Mouse (Mus musculus) C2C12 (cell line): ENCODE results near the gene Atm. TPM values are rescaled to one million over a fixed set of nuclear protein-coding genes. Genes with fewer than 3 reads are reported as not detected.

Experiments used
- H3K27me3 ChIP-seq: one replicate; pipeline ENCODE4 v1.6.1; 2011; ENCODE audit not compliant: control insufficient read depth, insufficient read depth, insufficient read length
- H3K36me3 ChIP-seq: one replicate; pipeline ENCODE4 v1.6.1; 2011; ENCODE audit not compliant: control insufficient read depth, insufficient read depth
- H3K4me3 ChIP-seq: one replicate; pipeline ENCODE4 v1.5.1; 2011; ENCODE audit warnings: mild to moderate bottlenecking, control low read depth; ENCODE audit not compliant: poor library complexity, insufficient read depth, severe bottlenecking
- H3K79me2 ChIP-seq: one replicate; pipeline ENCODE4 v1.6.1; 2011; ENCODE audit not compliant: control insufficient read depth, insufficient read depth
- H3K79me3 ChIP-seq: one replicate; pipeline ENCODE4 v1.6.1; 2011; ENCODE audit warnings: low read depth, control low read depth
- H3ac ChIP-seq: one replicate; pipeline ENCODE3; 2011; ENCODE audit warnings: low read depth; ENCODE audit not compliant: control insufficient read depth, insufficient read length
- CEBPB ChIP-seq: IDR thresholded peaks from one replicate; pipeline ENCODE4 v1.6.1; 2011; ENCODE audit warnings: low read depth, mild to moderate bottlenecking, control low read depth, moderate library complexity
- CTCF ChIP-seq: IDR thresholded peaks from one replicate; pipeline ENCODE4 v1.5.1; 2011; ENCODE audit not compliant: control insufficient read depth, insufficient read depth, insufficient read length
- FOSL1 ChIP-seq: IDR thresholded peaks from one replicate; pipeline ENCODE4 v1.8.0; 2011; ENCODE audit warnings: mild to moderate bottlenecking, low read length; ENCODE audit not compliant: poor library complexity, insufficient read depth, severe bottlenecking
- MAX ChIP-seq: IDR thresholded peaks from one replicate; pipeline ENCODE4 v1.6.1; 2011; ENCODE audit warnings: mild to moderate bottlenecking, control low read depth
- MYOD1 ChIP-seq: IDR thresholded peaks from one replicate; pipeline ENCODE4 v1.6.1; 2011; ENCODE audit warnings: low read depth; ENCODE audit not compliant: control insufficient read depth, insufficient read length
- MYOG ChIP-seq: IDR thresholded peaks from one replicate; pipeline ENCODE4 v1.6.1; 2011; ENCODE audit not compliant: control insufficient read depth, insufficient read length; ENCODE audit errors: extremely low read depth
- USF1 ChIP-seq: IDR thresholded peaks from one replicate; pipeline ENCODE4 v1.6.1; 2011; ENCODE audit warnings: low read depth, mild to moderate bottlenecking, control low read depth, moderate library complexity
- long read RNA-seq, 2 experiments: library from polyadenylated mRNA; unstranded; transcript quantifications; one replicate each; pipeline ENCODE4 v2.0.0; 2019 to 2020
- polyA plus RNA-seq: library from polyadenylated mRNA; unstranded; fragments of >200 nt; fragmentation: generic; extraction: Trizol; gene quantifications from one replicate; pipeline ENCODE4 v1.2.1, GENCODE M21; 2012; ENCODE audit warnings: missing spikeins

Gene Atm
- 3.3 TPM for polyA plus RNA-seq
- long read RNA-seq, experiment 1, partial matches to known transcripts: 0 of 4 reads
- long read RNA-seq, experiment 1, other reads (novel, unspliced or antisense): 2 of 4 reads
- long read RNA-seq, experiment 2, partial matches to known transcripts: 9 of 12 reads
- long read RNA-seq, experiment 2, other reads (novel, unspliced or antisense): 3 of 12 reads

GRCm38 (mm10) chr9:53536558-53537320 is at the start of gene Atm, which contains the start of gene Npat:
TSS of gene Atm (minus strand) at chr9:53536740.
TSS of gene Npat (plus strand) at chr9:53537047.
- H3K79me3 ChIP-seq: peaks cover 52% of the 10 kb centered on the region
- H3ac ChIP-seq: peak within 1 kb of the TSS; percentile 97
- peaks cover 71% of the 10 kb centered on the region for H3K79me2 ChIP-seq
- H3K27me3 ChIP-seq: no peaks in the 10 kb centered on the region
- H3K36me3 ChIP-seq: peaks cover 11% of the 10 kb centered on the region
- peak within 1 kb of the TSS; percentile 77 for H3K4me3 ChIP-seq
- peak; percentile 74 for TF ChIP-seq USF1
- peak; percentile 92 for TF ChIP-seq MAX
- no peak for TF ChIP-seq MYOG

DNA sequence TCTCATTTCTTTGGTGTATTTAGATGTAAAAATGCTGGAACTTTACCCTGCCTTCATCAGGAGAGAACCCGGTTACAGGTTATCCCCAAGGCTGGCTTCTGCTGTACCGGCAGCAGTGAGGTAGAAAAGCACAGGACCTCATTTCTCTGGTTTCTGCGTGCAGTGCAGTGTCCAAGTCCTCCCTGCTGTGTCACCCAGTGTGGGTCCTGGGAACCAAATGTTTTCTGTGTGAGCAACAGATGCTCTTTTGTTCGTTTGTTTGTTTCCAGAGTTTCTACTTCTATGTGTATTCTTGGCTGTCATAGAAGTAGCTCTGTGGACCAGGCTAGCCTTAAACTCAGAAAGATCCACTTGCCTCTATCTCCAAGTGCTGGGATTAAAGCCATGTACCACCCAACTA is 45.3 kb upstream of the Atm start:
- Histone ChIP-seq H3K79me2 (no peaks in the 10 kb centered on the region), H3K79me3 (no peaks in the 10 kb centered on the region), H3K27me3 (no peaks in the 10 kb centered on the region), H3K4me3 (no peak overlapping the region), H3K36me3 (peaks cover 58% of the 10 kb centered on the region), H3ac (no peak overlapping the region)
- TF ChIP-seq MYOG (no peak), USF1 (no peak), FOSL1 (no peak), CTCF (no peak), MYOD1 (no peak), CEBPB (no peak), MAX (no peak)

GRCm38 (mm10) chr9:53575721-53576120 is 39.2 kb upstream of the Atm start:
- TF ChIP-seq MAX (no peak), MYOG (no peak), CTCF (no peak), MYOD1 (no peak), FOSL1 (no peak), USF1 (no peak), CEBPB (no peak)
- Histone ChIP-seq H3K27me3 (no peaks in the 10 kb centered on the region), H3K79me3 (no peaks in the 10 kb centered on the region), H3K4me3 (no peak overlapping the region), H3K36me3 (peaks cover 45% of the 10 kb centered on the region), H3K79me2 (no peaks in the 10 kb centered on the region), H3ac (no peak overlapping the region)

- H3K79me2 ChIP-seq: no peaks in the 10 kb centered on the region
- no peaks in the 10 kb centered on the region for H3K27me3 ChIP-seq
- no peak for TF ChIP-seq CTCF
- TF ChIP-seq USF1: no peak
- no peak for TF ChIP-seq MAX
- TF ChIP-seq MYOG: no peak
- TF ChIP-seq MYOD1: no peak
- TF ChIP-seq CEBPB: no peak
- H3ac ChIP-seq: no peak overlapping the region
- no peaks in the 10 kb centered on the region for H3K79me3 ChIP-seq
- no peak overlapping the region for H3K4me3 ChIP-seq
- peaks cover 67% of the 10 kb centered on the region for H3K36me3 ChIP-seq
These were observed 36.2 kb upstream of the Atm start for GRCm38 (mm10) chr9:53572516-53573307.

DNA sequence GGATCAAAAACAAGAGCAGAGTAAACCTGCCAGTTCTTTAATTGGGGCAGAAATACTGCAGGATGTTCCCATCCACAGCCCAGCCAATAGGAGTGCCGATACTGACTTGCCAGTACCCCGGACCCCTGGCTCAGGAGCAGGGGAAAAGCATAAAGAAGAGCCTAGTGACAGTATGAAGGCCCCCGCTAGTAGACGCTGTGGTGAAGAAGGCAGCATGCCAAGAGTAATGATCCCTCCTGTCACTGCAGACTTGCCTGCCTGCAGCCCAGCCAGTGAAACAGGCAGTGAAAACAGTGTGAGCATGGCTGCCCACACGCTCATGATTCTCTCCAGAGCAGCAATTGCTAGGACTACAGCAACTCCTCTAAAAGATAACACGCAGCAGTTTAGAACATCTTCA is 34.1 kb upstream of the Atm start:
- Histone ChIP-seq H3ac (no peak overlapping the region), H3K4me3 (no peak overlapping the region), H3K27me3 (no peaks in the 10 kb centered on the region), H3K36me3 (peaks cover 83% of the 10 kb centered on the region), H3K79me3 (no peaks in the 10 kb centered on the region), H3K79me2 (no peaks in the 10 kb centered on the region)
- no peak for TF ChIP-seq FOSL1
- TF ChIP-seq CTCF: no peak
- no peak for TF ChIP-seq CEBPB
- no peak for TF ChIP-seq MYOG
- TF ChIP-seq MYOD1: no peak
- TF ChIP-seq USF1: no peak
- TF ChIP-seq MAX: no peak
